Mouse (Mus musculus): ENCODE measurements around the gene Slc7a4. TPM values are rescaled to one million over a fixed set of nuclear protein-coding genes. Genes with fewer than 3 reads are reported as not detected.

Gene Slc7a4
- polyA plus RNA-seq, 1 experiment from 2014 or later, result 10.8 TPM

DNA sequence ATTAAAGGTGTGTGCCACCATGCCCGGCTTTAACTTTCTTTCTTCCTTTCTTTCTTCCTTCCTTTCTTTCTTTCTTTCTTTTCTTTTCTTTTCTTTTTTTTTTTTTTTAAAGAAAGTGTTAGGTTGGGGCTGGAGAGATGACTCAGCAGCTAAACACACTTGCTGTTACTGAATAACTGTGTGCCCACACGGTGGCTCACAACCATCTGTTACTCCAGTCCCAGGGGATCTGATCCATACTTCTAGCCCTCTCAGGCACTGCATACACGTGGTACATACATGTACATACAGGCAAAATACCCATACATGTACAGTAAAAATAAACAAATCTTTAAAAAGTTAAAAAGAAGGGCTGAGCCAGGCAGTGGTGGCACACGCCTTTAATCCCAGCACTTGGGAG lies 28.4 kb upstream of the Slc7a4 start:
- Histone ChIP-seq H3K27me3 (ENCODE audit: control insufficient read depth, insufficient read depth, low read depth, low read length) (no peaks in the 10 kb centered on the region), H3K36me3 (ENCODE audit: control insufficient read depth, insufficient read depth, low read length) (no peaks in the 10 kb centered on the region), H3K4me2 (ENCODE audit: low read depth, low read length) (no peak overlapping the region), H3K27ac (ENCODE audit: low read length) (no peak overlapping the region), H3K9me3 (ENCODE audit: control insufficient read depth, low read length) (no peaks in the 10 kb centered on the region), H3K4me1 (replicated peaks; ENCODE audit: control insufficient read depth, insufficient read depth, low read length) (no peaks in the 10 kb centered on the region), H3K9ac (ENCODE audit: low read length) (no peak overlapping the region), H3K4me3 (ENCODE audit: low read length) (no peak overlapping the region)
- ATAC-seq (ENCODE audit: low read depth), result no peak
- 49% methylated on average over 4 of the region's 4 CpGs for WGBS

DNA sequence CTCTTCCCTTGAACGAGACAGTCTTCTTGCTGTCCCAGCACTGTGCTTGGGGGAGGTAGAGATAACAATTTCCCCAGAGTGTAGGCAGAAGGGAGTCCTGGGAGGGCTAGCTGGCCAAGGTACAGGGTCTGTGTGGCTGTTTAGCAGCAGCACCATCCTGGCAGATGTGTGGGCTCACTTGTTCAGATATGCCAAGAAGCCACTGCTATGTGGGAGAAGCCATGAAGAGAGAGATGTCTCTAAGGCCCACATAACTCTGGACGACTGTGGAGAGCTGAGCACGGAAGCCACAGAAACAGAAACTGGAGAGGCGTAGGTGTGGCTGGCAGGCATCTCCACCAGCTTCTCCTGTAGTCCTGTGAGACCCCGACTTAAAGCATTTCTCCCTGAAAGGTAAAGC lies 22.7 kb upstream of the Slc7a4 start:
- Histone ChIP-seq H3K4me1 (replicated peaks; ENCODE audit: control insufficient read depth, insufficient read depth, low read length) (no peaks in the 10 kb centered on the region), H3K36me3 (ENCODE audit: control insufficient read depth, insufficient read depth, low read length) (no peaks in the 10 kb centered on the region), H3K9ac (ENCODE audit: low read length) (no peak overlapping the region), H3K9me3 (ENCODE audit: control insufficient read depth, low read length) (no peaks in the 10 kb centered on the region), H3K27me3 (ENCODE audit: control insufficient read depth, insufficient read depth, low read depth, low read length) (no peaks in the 10 kb centered on the region), H3K27ac (ENCODE audit: low read length) (no peak overlapping the region), H3K4me3 (ENCODE audit: low read length) (no peak overlapping the region), H3K4me2 (ENCODE audit: low read depth, low read length) (no peak overlapping the region)
- ATAC-seq (ENCODE audit: low read depth), result no peak
- 67% methylated on average over 5 of the region's 5 CpGs for WGBS

DNA sequence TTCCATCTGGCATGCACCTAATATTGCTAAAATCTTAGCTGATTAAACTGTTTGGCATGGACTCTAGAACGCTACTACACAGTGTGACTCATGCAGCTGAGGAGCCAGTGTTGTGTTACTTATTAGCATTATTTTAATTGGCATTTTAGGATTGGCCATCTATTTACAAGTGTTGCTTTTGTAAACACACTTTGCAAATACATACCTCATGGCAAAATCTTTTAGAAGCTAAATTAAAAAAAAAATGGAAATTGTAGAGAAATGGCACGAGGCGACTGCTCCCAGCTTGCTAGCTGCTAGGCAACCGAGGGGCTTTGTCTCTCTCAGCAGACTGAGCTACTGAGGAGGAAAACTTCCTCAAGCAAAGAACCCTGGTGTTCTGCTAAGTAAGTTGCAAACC lies 21.9 kb upstream of the Slc7a4 start:
- Histone ChIP-seq H3K27ac (ENCODE audit: low read length) (no peak overlapping the region), H3K4me1 (replicated peaks; ENCODE audit: control insufficient read depth, insufficient read depth, low read length) (no peaks in the 10 kb centered on the region), H3K4me2 (ENCODE audit: low read depth, low read length) (no peak overlapping the region), H3K27me3 (ENCODE audit: control insufficient read depth, insufficient read depth, low read depth, low read length) (no peaks in the 10 kb centered on the region), H3K9ac (ENCODE audit: low read length) (no peak overlapping the region), H3K4me3 (ENCODE audit: low read length) (no peak overlapping the region), H3K36me3 (ENCODE audit: control insufficient read depth, insufficient read depth, low read length) (no peaks in the 10 kb centered on the region), H3K9me3 (ENCODE audit: control insufficient read depth, low read length) (no peaks in the 10 kb centered on the region)
- 64% methylated on average over 4 of the region's 4 CpGs for WGBS
- ATAC-seq (ENCODE audit: low read depth), result no peak

DNA sequence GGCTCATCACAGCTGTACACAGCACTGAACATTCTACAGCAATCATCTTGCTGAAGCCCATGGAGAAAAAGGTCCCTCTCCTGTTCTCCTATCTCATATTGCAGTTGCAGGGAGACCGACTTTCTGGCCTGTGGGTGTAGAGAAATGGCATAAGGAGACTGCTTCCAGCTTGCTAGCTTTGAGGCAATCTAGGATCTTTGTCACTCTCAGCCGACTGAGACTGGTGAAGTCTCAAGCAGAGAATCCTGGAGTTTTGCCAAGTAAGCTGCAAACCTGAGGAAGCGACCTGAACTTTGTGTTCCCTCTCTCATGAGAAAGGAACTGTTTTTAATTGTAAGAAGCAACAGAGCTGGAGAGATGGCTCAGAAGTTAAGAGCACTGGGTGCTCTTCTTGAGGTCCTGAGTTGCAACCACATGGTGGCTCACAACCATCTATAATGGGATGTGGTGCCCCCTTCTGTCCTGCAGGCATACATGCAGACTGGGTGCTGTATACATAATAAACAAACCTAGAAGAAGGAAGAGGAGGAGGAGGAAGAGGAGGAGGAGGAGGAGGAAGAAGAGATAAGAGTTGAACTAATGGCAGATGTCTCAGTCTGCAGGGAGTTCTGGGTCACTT lies 18.0 kb upstream of the Slc7a4 start:
- Histone ChIP-seq H3K4me1 (replicated peaks; ENCODE audit: control insufficient read depth, insufficient read depth, low read length) (no peaks in the 10 kb centered on the region), H3K4me3 (ENCODE audit: low read length) (no peak overlapping the region), H3K36me3 (ENCODE audit: control insufficient read depth, insufficient read depth, low read length) (no peaks in the 10 kb centered on the region), H3K9ac (ENCODE audit: low read length) (no peak overlapping the region), H3K9me3 (ENCODE audit: control insufficient read depth, low read length) (no peaks in the 10 kb centered on the region), H3K27me3 (ENCODE audit: control insufficient read depth, insufficient read depth, low read depth, low read length) (no peaks in the 10 kb centered on the region), H3K27ac (ENCODE audit: low read length) (no peak overlapping the region), H3K4me2 (ENCODE audit: low read depth, low read length) (no peak overlapping the region)
- ATAC-seq (ENCODE audit: low read depth), result no peak
- 38% methylated on average over 3 of the region's 3 CpGs for WGBS

DNA sequence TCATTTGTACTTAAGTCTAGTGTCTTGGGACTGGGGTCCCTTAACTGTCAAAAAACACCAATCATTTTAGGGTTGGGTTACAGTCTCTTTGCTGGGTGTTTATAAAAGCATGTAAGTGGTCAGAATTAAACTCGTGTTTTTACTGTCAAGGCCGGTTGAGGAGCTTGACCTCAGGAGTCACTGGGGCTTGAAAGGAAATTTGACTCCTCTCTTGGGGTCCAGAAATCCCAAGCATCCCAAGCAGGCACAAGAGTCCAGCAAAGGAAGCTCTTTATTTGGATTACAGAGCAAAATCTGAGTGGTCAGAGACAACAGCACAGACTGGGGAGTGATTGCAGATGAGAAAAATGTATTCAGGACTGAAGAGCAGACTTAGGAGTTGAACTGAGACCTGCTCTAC lies 7.7 kb upstream of the Slc7a4 start:
- Histone ChIP-seq H3K27ac (ENCODE audit: low read length) (no peak overlapping the region), H3K27me3 (ENCODE audit: control insufficient read depth, insufficient read depth, low read depth, low read length) (no peaks in the 10 kb centered on the region), H3K4me2 (ENCODE audit: low read depth, low read length) (no peak overlapping the region), H3K9me3 (ENCODE audit: control insufficient read depth, low read length) (no peaks in the 10 kb centered on the region; the same call in 1 of the 2 replicates), H3K4me1 (replicated peaks; ENCODE audit: control insufficient read depth, insufficient read depth, low read length) (no peaks in the 10 kb centered on the region), H3K36me3 (ENCODE audit: control insufficient read depth, insufficient read depth, low read length) (no peaks in the 10 kb centered on the region), H3K9ac (ENCODE audit: low read length) (no peak overlapping the region), H3K4me3 (ENCODE audit: low read length) (no peak overlapping the region)
- no peak for ATAC-seq (ENCODE audit: low read depth)
- 5% methylated on average over 2 of the region's 2 CpGs for WGBS

DNA sequence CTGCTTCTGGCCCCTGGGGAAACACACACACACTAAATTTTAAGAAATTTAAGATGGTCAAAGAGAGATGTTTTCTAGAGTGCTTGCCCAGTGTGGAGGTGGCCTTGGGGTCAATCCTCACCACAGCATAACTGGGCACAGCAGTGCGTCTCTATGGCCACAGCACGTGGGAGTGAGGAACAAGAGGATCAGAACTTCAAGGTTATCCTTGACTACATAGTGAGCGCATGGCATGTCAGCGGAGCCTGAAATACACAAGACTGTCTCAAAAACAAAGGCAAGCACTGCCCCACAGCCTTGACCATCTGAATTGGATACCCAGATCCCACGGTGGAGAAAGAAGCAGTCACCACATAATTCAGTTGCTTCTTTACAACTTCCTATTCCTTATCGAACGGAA lies 1.5 kb upstream of the Slc7a4 start:
- Histone ChIP-seq H3K4me2 (ENCODE audit: low read depth, low read length) (no peak overlapping the region), H3K9me3 (ENCODE audit: control insufficient read depth, low read length) (no peaks in the 10 kb centered on the region; the same call in 1 of the 2 replicates), H3K9ac (ENCODE audit: low read length) (no peak overlapping the region), H3K4me3 (ENCODE audit: low read length) (no peak overlapping the region), H3K27me3 (ENCODE audit: control insufficient read depth, insufficient read depth, low read depth, low read length) (no peaks in the 10 kb centered on the region), H3K36me3 (ENCODE audit: control insufficient read depth, insufficient read depth, low read length) (no peaks in the 10 kb centered on the region), H3K4me1 (replicated peaks; ENCODE audit: control insufficient read depth, insufficient read depth, low read length) (no peaks in the 10 kb centered on the region), H3K27ac (ENCODE audit: low read length) (no peak overlapping the region)
- WGBS, result 93% methylated on average over 7 of the region's 7 CpGs
- no peak for ATAC-seq (ENCODE audit: low read depth)

DNA sequence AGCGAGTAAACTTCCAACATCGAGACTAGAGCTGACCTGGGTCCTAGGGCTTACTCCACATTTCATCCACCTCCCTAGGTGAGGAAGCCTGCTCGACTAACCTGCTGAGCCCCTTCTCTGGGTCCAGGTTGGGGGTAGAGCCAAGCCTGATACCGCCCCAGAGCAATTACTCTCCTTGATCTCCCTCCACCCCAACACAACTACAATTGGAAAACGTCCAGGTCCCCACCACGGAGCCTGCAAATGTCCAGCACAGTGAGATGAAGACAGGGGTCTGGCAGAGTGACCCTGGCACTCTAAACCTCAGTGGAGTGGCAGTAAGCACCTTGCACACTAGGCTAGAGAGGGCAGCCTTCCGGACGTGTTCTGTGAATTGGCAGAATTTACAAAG lies 6.2 kb downstream of the Slc7a4 start:
- Histone ChIP-seq H3K36me3 (ENCODE audit: control insufficient read depth, insufficient read depth, low read length) (no peaks in the 10 kb centered on the region), H3K9ac (ENCODE audit: low read length) (peak overlapping the region; percentile 68), H3K27ac (ENCODE audit: low read length) (no peak overlapping the region), H3K9me3 (ENCODE audit: control insufficient read depth, low read length) (no peaks in the 10 kb centered on the region), H3K4me3 (ENCODE audit: low read length) (peak overlapping the region; percentile 60), H3K4me1 (replicated peaks; ENCODE audit: control insufficient read depth, insufficient read depth, low read length) (peaks cover 7% of the 10 kb centered on the region), H3K4me2 (ENCODE audit: low read depth, low read length) (peak overlapping the region; percentile 88), H3K27me3 (ENCODE audit: control insufficient read depth, insufficient read depth, low read depth, low read length) (peaks cover 11% of the 10 kb centered on the region; the same call in 1 of the 2 replicates)
- ATAC-seq (ENCODE audit: low read depth), result no peak; the same call in 1 of the 2 replicates
- 12% methylated on average over 8 of the region's 8 CpGs for WGBS

DNA sequence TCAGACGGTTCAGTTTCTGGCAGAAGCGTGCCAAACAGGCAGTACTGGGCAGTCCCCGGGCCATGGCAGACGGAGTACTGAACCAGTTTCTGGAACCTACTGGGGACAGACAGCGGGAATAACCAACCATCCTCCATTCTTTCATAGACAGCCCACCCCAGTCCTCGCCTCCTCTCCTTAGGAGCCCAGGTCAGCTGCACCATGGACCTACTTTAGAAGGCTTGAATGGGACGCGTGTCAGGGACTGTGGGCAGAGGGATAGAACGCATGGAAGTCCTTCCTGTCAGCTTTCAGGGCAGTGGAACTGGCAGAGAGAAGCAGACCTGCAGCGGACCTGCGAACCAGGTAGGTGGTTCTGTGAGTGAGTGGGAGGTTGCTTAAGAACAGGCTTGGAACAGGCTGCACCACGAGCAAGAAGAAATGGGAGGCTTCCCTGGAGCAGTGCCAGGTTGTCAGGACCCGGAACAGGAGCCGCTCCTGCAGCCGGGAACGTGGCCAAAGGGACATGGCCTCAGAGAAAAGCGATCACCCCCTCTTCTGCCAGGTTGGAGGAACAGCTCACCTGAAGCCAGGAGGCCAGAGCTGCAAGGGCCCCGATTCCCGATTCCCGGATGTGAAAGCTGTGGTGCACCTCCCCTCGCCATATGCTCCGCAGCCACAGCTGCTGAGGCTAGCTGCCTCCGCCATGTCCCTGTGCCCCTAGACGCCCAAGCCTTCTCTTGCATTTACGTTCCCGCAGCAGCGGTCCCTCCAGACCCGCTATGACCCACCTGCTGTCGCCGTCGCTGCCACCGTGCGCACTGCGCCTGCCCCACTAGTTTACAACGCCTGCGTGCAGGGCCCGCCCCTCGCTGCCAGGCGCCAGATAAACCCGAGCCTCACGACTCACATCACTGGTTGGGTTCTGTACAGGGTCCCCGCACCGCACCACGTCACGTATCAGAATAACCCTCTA lies 6.9 kb downstream of the Slc7a4 start:
- Histone ChIP-seq H3K9ac (ENCODE audit: low read length) (peak overlapping the region; percentile 68), H3K36me3 (ENCODE audit: control insufficient read depth, insufficient read depth, low read length) (no peaks in the 10 kb centered on the region), H3K4me3 (ENCODE audit: low read length) (peak overlapping the region; percentile 60), H3K4me2 (ENCODE audit: low read depth, low read length) (peak overlapping the region; percentile 88), H3K4me1 (replicated peaks; ENCODE audit: control insufficient read depth, insufficient read depth, low read length) (peaks cover 7% of the 10 kb centered on the region), H3K27ac (ENCODE audit: low read length) (peak overlapping the region; percentile 57; the same call in 1 of the 2 replicates), H3K27me3 (ENCODE audit: control insufficient read depth, insufficient read depth, low read depth, low read length) (peaks cover 11% of the 10 kb centered on the region; the same call in 1 of the 2 replicates), H3K9me3 (ENCODE audit: control insufficient read depth, low read length) (no peaks in the 10 kb centered on the region)
- 11% methylated on average over 45 of the region's 45 CpGs for WGBS
- ATAC-seq (ENCODE audit: low read depth), result peak; percentile 78

DNA sequence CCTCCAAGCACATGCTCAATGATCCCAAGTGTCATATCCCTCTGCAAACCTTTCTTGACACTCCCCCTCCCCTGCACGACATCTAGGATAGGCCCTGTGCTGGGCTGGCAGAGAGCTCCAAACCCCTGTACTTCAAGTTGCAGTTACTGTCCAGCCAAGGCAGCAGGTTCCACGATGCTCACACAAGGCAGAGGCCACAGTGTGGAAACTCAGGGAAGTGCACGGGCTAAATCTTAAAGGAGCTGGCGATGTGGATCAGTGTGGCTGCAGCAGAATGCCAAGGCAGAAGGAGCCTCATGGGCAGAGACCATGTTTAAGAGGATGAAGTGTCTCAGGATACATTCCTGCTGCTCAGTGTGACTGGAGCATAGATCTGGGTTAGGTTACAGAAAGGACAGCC lies 16.8 kb downstream of the Slc7a4 start:
- 15% methylated on average over 4 of the region's 4 CpGs for WGBS
- no peak for ATAC-seq (ENCODE audit: low read depth)
- Histone ChIP-seq H3K4me2 (ENCODE audit: low read depth, low read length) (no peak overlapping the region), H3K9me3 (ENCODE audit: control insufficient read depth, low read length) (no peaks in the 10 kb centered on the region), H3K36me3 (ENCODE audit: control insufficient read depth, insufficient read depth, low read length) (no peaks in the 10 kb centered on the region), H3K27ac (ENCODE audit: low read length) (no peak overlapping the region), H3K4me3 (ENCODE audit: low read length) (no peak overlapping the region), H3K4me1 (replicated peaks; ENCODE audit: control insufficient read depth, insufficient read depth, low read length) (peaks cover 11% of the 10 kb centered on the region), H3K9ac (ENCODE audit: low read length) (no peak overlapping the region), H3K27me3 (ENCODE audit: control insufficient read depth, insufficient read depth, low read depth, low read length) (no peaks in the 10 kb centered on the region)

Data from lung, embryonic 16.5 days (tissue).